Mouse (Mus musculus): ENCODE data around the gene Prrt1.

- TF ChIP-seq CTCF (IDR thresholded peaks at IDR 0.05; ENCODE audit: low read depth, low read length) (no peak), POLR2A (IDR thresholded peaks at IDR 0.05; ENCODE audit: insufficient read depth, low read length) (no peak)
Measured at GRCm38 (mm10) chr17:34597566-34598095, 31.7 kb upstream of the Prrt1 start, which contains the start of gene Ager.

Measured in ES-Bruce4 (cell line).